Mouse (Mus musculus): ENCODE results near the gene Ipo4. TPM values are rescaled to one million over a fixed set of nuclear protein-coding genes. Genes with fewer than 3 reads are reported as not detected.

Ipo4 gene
- polyA plus RNA-seq, 1 experiment from 2014 or later, result 21.3 TPM

Other genes with a start within 250 kb of the Ipo4 start
- 26.8 TPM for gene Dhrs4, start 157.2 kb downstream of the Ipo4 start, polyA plus RNA-seq (2015; fragmentation: Illumina TruSeq; extraction: RNeasy Lipid Tissue Mini Kit (QIAGEN cat#74804); ENCODE audit: insufficient read depth, low replicate concordance)
- 0.87 TPM for gene Carmil3, start 145.3 kb downstream of the Ipo4 start, polyA plus RNA-seq (2015; fragmentation: Illumina TruSeq; extraction: RNeasy Lipid Tissue Mini Kit (QIAGEN cat#74804); ENCODE audit: insufficient read depth, low replicate concordance)
- gene Cpne6, start 125.5 kb downstream of the Ipo4 start, polyA plus RNA-seq (2015; fragmentation: Illumina TruSeq; extraction: RNeasy Lipid Tissue Mini Kit (QIAGEN cat#74804); ENCODE audit: insufficient read depth, low replicate concordance), result not detected
- not detected for gene Nrl, start 111.0 kb downstream of the Ipo4 start, polyA plus RNA-seq (2015; fragmentation: Illumina TruSeq; extraction: RNeasy Lipid Tissue Mini Kit (QIAGEN cat#74804); ENCODE audit: insufficient read depth, low replicate concordance)
- gene Pck2, start 95.7 kb downstream of the Ipo4 start, polyA plus RNA-seq (2015; fragmentation: Illumina TruSeq; extraction: RNeasy Lipid Tissue Mini Kit (QIAGEN cat#74804); ENCODE audit: insufficient read depth, low replicate concordance), result 23.0 TPM
- 64.7 TPM for gene Dcaf11, start 76.0 kb downstream of the Ipo4 start, polyA plus RNA-seq (2015; fragmentation: Illumina TruSeq; extraction: RNeasy Lipid Tissue Mini Kit (QIAGEN cat#74804); ENCODE audit: insufficient read depth, low replicate concordance)
- not detected for gene A730061H03Rik, start 75.6 kb downstream of the Ipo4 start, polyA plus RNA-seq (2015; fragmentation: Illumina TruSeq; extraction: RNeasy Lipid Tissue Mini Kit (QIAGEN cat#74804); ENCODE audit: insufficient read depth, low replicate concordance)
- not detected for gene Fitm1, start 60.3 kb downstream of the Ipo4 start, polyA plus RNA-seq (2015; fragmentation: Illumina TruSeq; extraction: RNeasy Lipid Tissue Mini Kit (QIAGEN cat#74804); ENCODE audit: insufficient read depth, low replicate concordance)
- 474 TPM for gene Psme1, start 57.8 kb downstream of the Ipo4 start, polyA plus RNA-seq (2015; fragmentation: Illumina TruSeq; extraction: RNeasy Lipid Tissue Mini Kit (QIAGEN cat#74804); ENCODE audit: insufficient read depth, low replicate concordance)
- 11.9 TPM for gene Emc9, start 50.7 kb downstream of the Ipo4 start, polyA plus RNA-seq (2015; fragmentation: Illumina TruSeq; extraction: RNeasy Lipid Tissue Mini Kit (QIAGEN cat#74804); ENCODE audit: insufficient read depth, low replicate concordance)
- 451 TPM for gene Psme2, start 44.8 kb downstream of the Ipo4 start, polyA plus RNA-seq (2015; fragmentation: Illumina TruSeq; extraction: RNeasy Lipid Tissue Mini Kit (QIAGEN cat#74804); ENCODE audit: insufficient read depth, low replicate concordance)
- 67.4 TPM for gene Rnf31, start 44.2 kb downstream of the Ipo4 start, polyA plus RNA-seq (2015; fragmentation: Illumina TruSeq; extraction: RNeasy Lipid Tissue Mini Kit (QIAGEN cat#74804); ENCODE audit: insufficient read depth, low replicate concordance)
- 106 TPM for gene Irf9, start 32.4 kb downstream of the Ipo4 start, polyA plus RNA-seq (2015; fragmentation: Illumina TruSeq; extraction: RNeasy Lipid Tissue Mini Kit (QIAGEN cat#74804); ENCODE audit: insufficient read depth, low replicate concordance)
- gene Rec8, start 17.9 kb downstream of the Ipo4 start, polyA plus RNA-seq (2015; fragmentation: Illumina TruSeq; extraction: RNeasy Lipid Tissue Mini Kit (QIAGEN cat#74804); ENCODE audit: insufficient read depth, low replicate concordance), result 2.6 TPM
- 1.5 TPM for gene Gm49378, start 1.9 kb upstream of the Ipo4 start, polyA plus RNA-seq (2015; fragmentation: Illumina TruSeq; extraction: RNeasy Lipid Tissue Mini Kit (QIAGEN cat#74804); ENCODE audit: insufficient read depth, low replicate concordance)
- 57.7 TPM for gene Tm9sf1, start 7.8 kb upstream of the Ipo4 start, polyA plus RNA-seq (2015; fragmentation: Illumina TruSeq; extraction: RNeasy Lipid Tissue Mini Kit (QIAGEN cat#74804); ENCODE audit: insufficient read depth, low replicate concordance)
- 1.7 TPM for gene Tssk4, start 14.2 kb upstream of the Ipo4 start, polyA plus RNA-seq (2015; fragmentation: Illumina TruSeq; extraction: RNeasy Lipid Tissue Mini Kit (QIAGEN cat#74804); ENCODE audit: insufficient read depth, low replicate concordance)
- 71.8 TPM for gene Mdp1, start 24.6 kb upstream of the Ipo4 start, polyA plus RNA-seq (2015; fragmentation: Illumina TruSeq; extraction: RNeasy Lipid Tissue Mini Kit (QIAGEN cat#74804); ENCODE audit: insufficient read depth, low replicate concordance)
- 54.9 TPM for gene Gmpr2, start 36.0 kb upstream of the Ipo4 start, polyA plus RNA-seq (2015; fragmentation: Illumina TruSeq; extraction: RNeasy Lipid Tissue Mini Kit (QIAGEN cat#74804); ENCODE audit: insufficient read depth, low replicate concordance)
- 226 TPM for gene Nedd8, start 36.2 kb upstream of the Ipo4 start, polyA plus RNA-seq (2015; fragmentation: Illumina TruSeq; extraction: RNeasy Lipid Tissue Mini Kit (QIAGEN cat#74804); ENCODE audit: insufficient read depth, low replicate concordance)
- 54.5 TPM for gene Tinf2, start 45.9 kb upstream of the Ipo4 start, polyA plus RNA-seq (2015; fragmentation: Illumina TruSeq; extraction: RNeasy Lipid Tissue Mini Kit (QIAGEN cat#74804); ENCODE audit: insufficient read depth, low replicate concordance)
- 15.3 TPM for gene Tgm1, start 78.0 kb upstream of the Ipo4 start, polyA plus RNA-seq (2015; fragmentation: Illumina TruSeq; extraction: RNeasy Lipid Tissue Mini Kit (QIAGEN cat#74804); ENCODE audit: insufficient read depth, low replicate concordance)
- 19.2 TPM for gene Rabggta, start 86.3 kb upstream of the Ipo4 start, polyA plus RNA-seq (2015; fragmentation: Illumina TruSeq; extraction: RNeasy Lipid Tissue Mini Kit (QIAGEN cat#74804); ENCODE audit: insufficient read depth, low replicate concordance)
- gene Dhrs1, start 109.7 kb upstream of the Ipo4 start, polyA plus RNA-seq (2015; fragmentation: Illumina TruSeq; extraction: RNeasy Lipid Tissue Mini Kit (QIAGEN cat#74804); ENCODE audit: insufficient read depth, low replicate concordance), result 90.3 TPM
- 22.0 TPM for gene Nop9, start 109.7 kb upstream of the Ipo4 start, polyA plus RNA-seq (2015; fragmentation: Illumina TruSeq; extraction: RNeasy Lipid Tissue Mini Kit (QIAGEN cat#74804); ENCODE audit: insufficient read depth, low replicate concordance)
- not detected for gene Cideb, start 122.5 kb upstream of the Ipo4 start, polyA plus RNA-seq (2015; fragmentation: Illumina TruSeq; extraction: RNeasy Lipid Tissue Mini Kit (QIAGEN cat#74804); ENCODE audit: insufficient read depth, low replicate concordance)
- 0.28 TPM for gene Ltb4r2, start 125.5 kb upstream of the Ipo4 start, polyA plus RNA-seq (2015; fragmentation: Illumina TruSeq; extraction: RNeasy Lipid Tissue Mini Kit (QIAGEN cat#74804); ENCODE audit: insufficient read depth, low replicate concordance)
- gene Ltb4r1, start 130.0 kb upstream of the Ipo4 start, polyA plus RNA-seq (2015; fragmentation: Illumina TruSeq; extraction: RNeasy Lipid Tissue Mini Kit (QIAGEN cat#74804); ENCODE audit: insufficient read depth, low replicate concordance), result 1.8 TPM
- gene Adcy4, start 148.1 kb upstream of the Ipo4 start, polyA plus RNA-seq (2015; fragmentation: Illumina TruSeq; extraction: RNeasy Lipid Tissue Mini Kit (QIAGEN cat#74804); ENCODE audit: insufficient read depth, low replicate concordance), result 3.7 TPM
- 53.5 TPM for gene Ripk3, start 152.9 kb upstream of the Ipo4 start, polyA plus RNA-seq (2015; fragmentation: Illumina TruSeq; extraction: RNeasy Lipid Tissue Mini Kit (QIAGEN cat#74804); ENCODE audit: insufficient read depth, low replicate concordance)
- 3.8 TPM for gene Nfatc4, start 187.2 kb upstream of the Ipo4 start, polyA plus RNA-seq (2015; fragmentation: Illumina TruSeq; extraction: RNeasy Lipid Tissue Mini Kit (QIAGEN cat#74804); ENCODE audit: insufficient read depth, low replicate concordance)
- gene Nynrin, start 218.1 kb upstream of the Ipo4 start, polyA plus RNA-seq (2015; fragmentation: Illumina TruSeq; extraction: RNeasy Lipid Tissue Mini Kit (QIAGEN cat#74804); ENCODE audit: insufficient read depth, low replicate concordance), result 2.3 TPM
- gene Cbln3, start 248.4 kb upstream of the Ipo4 start, polyA plus RNA-seq (2015; fragmentation: Illumina TruSeq; extraction: RNeasy Lipid Tissue Mini Kit (QIAGEN cat#74804); ENCODE audit: insufficient read depth, low replicate concordance), result 0.12 TPM
- gene Khnyn, start 249.0 kb upstream of the Ipo4 start, polyA plus RNA-seq (2015; fragmentation: Illumina TruSeq; extraction: RNeasy Lipid Tissue Mini Kit (QIAGEN cat#74804); ENCODE audit: insufficient read depth, low replicate concordance), result 59.4 TPM